Mouse (Mus musculus): ENCODE results near the gene Gpr19.

GRCm38 (mm10) chr6:134870209-134870742 lies 28.1 kb downstream of the Gpr19 start:
- no peak for TF ChIP-seq CTCF (IDR thresholded peaks at IDR 0.05; ENCODE audit: extremely low read depth, insufficient read length, insufficient replicate concordance, low read depth, low read length)
- TF ChIP-seq POLR2A (IDR thresholded peaks at IDR 0.05; ENCODE audit: low read depth, low read length): no peak

Measured in small intestine, adult 2 months (tissue).